Mouse (Mus musculus): ENCODE data around the gene Gm21863.
"Not testable (repeated sequence)": the region's sequence is repeated elsewhere in the genome, so short reads cannot be mapped to it uniquely, and the experiment has no call there.

Gene Gm21863

GRCm38 (mm10) chr12:19953869-19954555, at the start of gene Gm21863:
Gene Gm21863, plus strand, starts transcription at chr12:19954505.
- DNase-seq = not testable (repeated sequence)

DNA sequence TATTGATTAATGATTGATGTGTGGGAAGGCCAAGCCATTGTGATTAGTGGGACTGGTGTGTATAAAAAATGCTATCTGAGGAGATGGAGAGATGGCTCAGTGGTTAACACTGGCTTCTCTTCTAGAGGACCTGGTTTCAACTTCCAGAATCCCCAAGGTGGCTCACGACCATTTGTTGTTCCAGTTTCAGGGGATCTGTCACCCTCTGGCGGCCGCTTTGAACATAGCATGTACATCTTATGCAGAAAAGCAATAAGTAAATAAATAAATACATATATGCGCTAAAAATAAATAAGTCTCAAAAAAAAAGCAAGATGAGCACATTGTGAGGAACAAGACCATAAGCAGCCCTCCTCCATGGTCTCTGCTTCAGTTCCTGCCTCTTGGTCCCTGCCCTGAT, 26.3 kb upstream of the Gm21863 start:
- peak in 1 of 2 experiments; percentile 33 for DNase-seq

All from kidney, adult 8-10 months (tissue).